Mouse (Mus musculus): ENCODE results near the gene Olfr322.
A peak's percentile ranks its signal among the peaks of the same experiment; 100 is the strongest.
"Not testable (repeated sequence)": the region's sequence is repeated elsewhere in the genome, so short reads cannot be mapped to it uniquely, and the experiment has no call there.

Gene Olfr322

GRCm38 (mm10) chr11:58658596-58658995 is at the start of gene Olfr322:
Olfr322 (plus strand) TSS chr11:58658782.
- no peak for DNase-seq

GRCm38 (mm10) chr11:58613359-58613758 is 45.2 kb upstream of the Olfr322 start:
- DNase-seq: no peak

GRCm38 (mm10) chr11:58614526-58614925 is 44.1 kb upstream of the Olfr322 start:
- DNase-seq: no peak

GRCm38 (mm10) chr11:58615975-58616374 is 42.6 kb upstream of the Olfr322 start, which contains the start of gene 2210407C18Rik:
2210407C18Rik (minus strand) TSS chr11:58616075.
- DNase-seq: no peak

DNA sequence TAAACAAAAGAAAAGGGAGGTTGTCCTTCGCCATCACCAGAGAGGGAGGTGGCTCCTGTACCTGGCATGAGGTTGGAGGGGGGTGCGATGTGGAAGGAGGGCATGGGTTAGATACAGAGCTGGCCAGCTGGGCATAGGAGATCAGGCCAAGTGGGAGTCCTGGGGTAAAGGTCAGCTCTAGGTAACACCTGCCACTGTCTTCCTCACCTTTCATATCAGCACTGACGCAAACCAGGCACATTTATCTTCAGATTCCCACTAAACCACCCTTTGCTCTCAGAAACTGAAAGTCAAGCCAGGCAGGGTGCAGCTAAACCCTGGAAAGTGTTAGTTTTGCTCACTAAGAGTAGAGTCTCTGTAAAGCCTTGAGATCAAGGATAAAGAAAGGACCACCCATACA is 40.2 kb upstream of the Olfr322 start:
- no peak for DNase-seq

GRCm38 (mm10) chr11:58618793-58619192 is 39.8 kb upstream of the Olfr322 start:
- DNase-seq: no peak

GRCm38 (mm10) chr11:58626146-58626545 is 32.4 kb upstream of the Olfr322 start:
- DNase-seq: no peak

GRCm38 (mm10) chr11:58630401-58630800 is 28.2 kb upstream of the Olfr322 start, which contains the start of gene Olfr323:
Olfr323 (minus strand) TSS chr11:58630501.
- DNase-seq: no peak

DNA sequence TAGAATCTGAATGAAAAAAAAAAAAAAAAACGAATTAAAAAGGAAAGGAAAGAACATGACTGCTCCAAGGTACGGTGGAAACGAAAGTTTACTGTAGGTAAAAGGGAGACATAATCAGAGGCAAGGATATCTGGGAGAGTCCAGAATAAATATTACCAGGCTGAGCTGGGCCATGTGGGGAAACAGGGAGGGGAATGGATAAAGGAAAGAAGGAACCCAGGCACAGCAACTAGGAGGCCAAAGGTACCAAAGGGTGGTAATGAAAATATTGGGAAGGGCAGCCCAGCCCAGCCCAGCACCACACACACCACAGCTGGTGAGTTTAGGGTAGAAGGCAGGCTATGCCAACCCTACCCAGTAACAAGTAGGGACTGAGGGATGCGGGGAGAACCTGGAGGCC is 23.7 kb upstream of the Olfr322 start:
- no peak for DNase-seq

DNA sequence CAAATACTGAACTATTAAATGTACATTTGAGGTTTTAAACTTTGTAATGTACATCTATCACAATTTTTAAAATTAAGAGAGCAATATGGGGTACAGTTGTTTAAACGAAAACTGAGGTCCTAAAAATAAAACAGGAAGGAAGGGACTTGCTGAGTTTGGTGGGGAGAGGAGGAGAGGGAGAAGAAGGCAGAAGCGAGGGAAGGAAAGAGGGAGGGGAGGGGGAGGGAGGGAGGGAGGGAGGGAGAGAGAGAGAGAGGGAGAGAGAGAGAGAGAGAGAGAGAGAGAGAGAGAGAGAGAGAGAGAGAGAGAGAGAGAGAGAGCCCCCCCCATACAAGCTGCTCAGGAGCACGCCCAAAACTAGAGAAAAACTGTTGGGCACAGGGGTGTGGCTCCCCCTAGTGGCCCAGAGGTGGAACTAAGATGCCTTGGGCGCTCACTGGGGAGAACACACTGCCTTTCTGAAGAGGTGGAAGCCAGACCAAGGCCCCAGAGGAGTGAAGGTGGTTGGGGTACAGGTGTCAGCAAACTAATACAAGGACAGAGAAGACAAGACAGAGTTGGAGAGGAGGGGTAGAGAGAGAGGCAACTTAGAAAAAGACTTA is 22.1 kb upstream of the Olfr322 start:
- peak; percentile 70 to 73 for DNase-seq

GRCm38 (mm10) chr11:58638176-58638701 is 20.3 kb upstream of the Olfr322 start:
- no peak for DNase-seq

DNA sequence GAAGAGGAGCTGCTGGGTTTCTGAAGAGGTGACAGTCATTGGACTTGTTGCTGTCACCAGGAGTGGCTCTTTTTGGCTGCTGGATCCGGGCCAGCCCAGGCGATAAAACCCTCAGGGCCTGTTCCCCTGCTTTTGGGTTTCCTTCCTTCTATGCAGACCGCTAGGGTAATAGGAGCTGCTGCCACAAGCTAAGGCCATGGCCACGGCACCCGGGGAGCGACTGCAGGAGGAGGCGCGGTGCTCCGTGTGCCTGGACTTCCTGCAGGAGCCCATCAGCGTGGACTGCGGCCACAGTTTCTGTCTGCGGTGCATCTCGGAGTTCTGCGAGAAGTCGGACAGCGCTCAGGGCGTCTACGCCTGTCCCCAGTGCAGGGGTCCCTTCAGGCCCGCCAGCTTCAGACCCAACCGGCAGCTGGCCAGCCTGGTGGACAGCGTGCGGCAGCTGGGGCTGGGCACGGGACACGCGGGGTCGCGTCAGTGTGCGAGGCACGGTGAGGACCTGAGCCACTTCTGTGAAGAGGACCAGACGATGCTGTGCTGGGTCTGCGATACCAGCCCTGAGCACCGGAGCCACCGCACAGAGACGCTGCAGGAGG is 18.2 kb upstream of the Olfr322 start, which contains the start of gene Trim58:
TSS of gene Trim58 (plus strand) at position 194 of the 596 bp plus-strand sequence.
- DNase-seq: no peak

GRCm38 (mm10) chr11:58641057-58641456 is 17.5 kb upstream of the Olfr322 start:
- DNase-seq: no peak

DNA sequence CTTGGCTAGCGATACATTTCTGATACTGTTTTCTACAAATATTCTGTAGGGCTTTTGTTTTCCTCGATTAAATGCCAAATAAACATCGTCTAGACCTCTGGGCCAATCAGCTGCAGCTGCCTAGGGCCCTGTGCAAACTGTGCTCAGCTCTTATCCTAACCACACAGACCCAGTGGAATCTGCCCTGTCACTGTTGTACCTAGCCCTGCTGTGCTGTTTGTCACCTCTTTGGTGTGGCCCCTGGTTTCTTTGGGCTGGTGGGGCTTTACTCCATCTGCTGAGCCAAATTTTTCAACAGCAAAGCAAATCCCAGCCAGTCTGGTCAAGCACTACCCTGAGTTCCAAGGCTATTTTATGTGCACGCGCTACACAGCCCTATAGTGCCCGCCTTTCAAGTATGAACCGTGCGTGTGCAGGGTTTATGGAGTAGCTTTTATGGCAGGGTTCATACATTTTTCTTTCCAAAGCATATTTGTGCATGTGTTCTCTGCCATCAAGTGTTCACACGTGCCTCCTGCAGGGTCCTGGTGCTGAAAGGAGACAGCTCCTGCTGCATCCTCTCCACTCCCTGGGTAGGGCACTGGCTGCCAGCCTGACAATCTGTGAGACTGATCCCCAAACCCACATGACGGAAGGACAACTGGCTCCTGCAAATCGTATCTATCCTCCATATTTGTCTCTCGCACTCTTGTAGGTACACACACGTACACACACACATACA is 16.8 kb upstream of the Olfr322 start:
- no peak for DNase-seq

- peak; percentile 70 to 74 for DNase-seq
Measured at GRCm38 (mm10) chr11:58643350-58643749, 15.2 kb upstream of the Olfr322 start.

DNA sequence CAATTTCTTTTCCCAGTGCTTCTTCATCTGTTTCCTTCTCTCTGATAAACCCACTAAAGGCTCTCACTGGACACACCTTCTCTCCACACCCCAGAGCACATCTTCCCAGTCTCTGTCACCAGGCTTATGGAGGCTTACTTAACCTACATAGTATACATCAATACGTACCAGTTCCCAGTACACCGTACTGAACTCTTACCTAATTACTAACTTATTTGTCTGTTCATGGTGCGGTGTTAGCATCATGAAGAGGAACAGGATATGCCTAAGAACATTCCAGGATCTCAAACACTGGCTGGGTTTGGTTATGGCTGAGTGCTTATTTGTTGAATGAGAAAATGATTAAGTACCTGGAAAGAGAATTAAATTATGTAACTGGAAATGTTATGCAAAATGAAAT is 3.4 kb upstream of the Olfr322 start:
- no peak for DNase-seq

DNA sequence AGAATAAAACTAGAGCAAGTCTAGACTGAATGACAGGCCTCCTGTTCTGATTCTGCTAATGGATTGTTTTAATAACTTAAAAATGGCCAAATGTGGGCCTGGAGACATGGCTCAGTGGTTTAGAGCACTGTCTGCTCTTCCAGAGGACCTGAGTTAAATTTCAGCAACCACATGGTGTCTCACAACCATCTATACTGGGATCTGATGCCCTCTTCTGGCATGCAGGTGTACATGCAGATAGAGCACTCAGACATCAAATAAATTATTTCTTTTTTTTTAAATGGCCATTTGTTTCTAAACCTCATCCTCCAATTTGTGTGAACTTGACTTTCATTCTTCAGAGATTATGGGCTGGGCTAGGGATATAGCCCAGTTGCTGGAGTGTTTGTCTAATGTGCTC is 10.7 kb downstream of the Olfr322 start:
- DNase-seq: no peak

DNA sequence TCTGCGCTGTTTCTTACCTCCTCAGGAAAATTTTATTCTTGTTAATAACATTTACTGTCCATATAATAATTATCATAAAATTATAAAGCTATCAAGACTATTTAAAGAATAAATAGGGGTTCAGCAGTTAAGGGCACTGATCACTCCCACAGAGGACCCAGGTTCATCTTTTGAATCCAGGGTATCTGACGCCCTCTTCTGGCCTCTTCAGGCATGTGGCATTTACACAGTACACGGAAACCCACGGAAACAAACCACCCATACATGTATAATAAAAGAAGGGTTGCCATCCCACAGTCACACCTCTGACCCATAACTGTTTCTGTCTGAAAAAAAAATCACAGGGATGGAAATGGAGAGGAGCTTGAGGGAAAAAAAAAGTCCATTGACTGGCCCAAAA is 13.2 kb downstream of the Olfr322 start:
- DNase-seq: no peak

DNA sequence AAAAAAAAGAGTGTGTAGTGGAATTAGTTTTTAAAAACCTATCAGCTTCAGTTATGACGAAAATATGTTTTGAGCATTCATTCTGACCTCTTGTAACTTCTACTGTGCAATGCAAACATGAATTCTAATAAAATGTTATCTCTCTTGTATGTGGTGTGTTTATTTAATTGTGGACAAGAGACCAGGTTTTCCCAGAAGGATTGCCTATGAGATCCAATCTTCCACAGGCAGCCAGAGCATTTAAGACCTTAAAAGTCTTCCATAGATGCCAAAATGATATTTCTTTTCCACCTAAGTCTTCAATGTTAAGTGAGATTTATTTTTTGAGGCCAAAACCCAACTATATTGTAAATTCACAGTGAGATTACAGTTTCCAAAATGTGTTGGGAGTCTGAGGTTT is 22.2 kb downstream of the Olfr322 start, which contains the start of gene Olfr320:
TSS of gene Olfr320 (plus strand) at position 301 of the 400 bp plus-strand sequence.
- no peak for DNase-seq

DNA sequence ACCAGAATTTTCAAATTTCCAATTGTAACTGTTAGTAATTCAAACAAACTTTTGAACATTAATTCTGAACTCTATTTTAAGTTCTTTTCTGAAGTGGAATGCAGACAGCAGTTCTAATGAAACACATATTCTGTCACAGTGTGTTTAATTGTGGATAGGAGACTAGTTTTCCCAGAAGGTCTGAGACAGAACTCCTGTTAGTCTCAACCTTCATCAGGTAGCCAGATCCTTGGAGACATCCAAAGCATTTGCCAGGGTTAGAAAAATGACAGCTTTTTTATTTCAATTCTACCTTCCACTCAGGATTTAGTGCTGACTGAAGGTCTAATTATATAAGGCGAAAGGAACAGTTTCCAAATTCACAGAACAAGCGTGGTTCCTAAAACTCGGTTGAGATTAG is 40.3 kb downstream of the Olfr322 start, which contains the start of gene Olfr319:
TSS of gene Olfr319 (plus strand) at position 301 of the 400 bp plus-strand sequence.
- DNase-seq: no peak

DNA sequence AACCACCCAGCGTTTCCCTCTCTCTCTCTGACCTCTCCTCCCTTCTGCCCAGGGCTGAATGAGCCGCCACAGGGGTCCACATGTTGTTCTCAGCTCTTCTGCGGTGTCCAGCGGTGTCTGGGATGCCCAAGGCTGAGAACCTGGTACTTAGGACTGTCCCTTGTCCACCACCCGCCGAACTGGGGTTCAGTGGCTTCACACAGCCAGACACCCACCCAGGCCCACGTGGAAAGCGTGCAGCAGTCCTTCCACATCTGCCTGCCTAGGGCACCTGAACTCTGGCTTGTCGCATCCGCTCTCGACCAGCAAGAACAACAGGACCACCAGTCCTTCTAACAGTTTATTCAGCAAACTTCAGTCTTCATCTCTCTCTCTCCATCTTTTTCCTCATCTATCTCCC is 50.5 kb downstream of the Olfr322 start:
- DNase-seq: no peak

- not testable (repeated sequence) for DNase-seq
Measured at GRCm38 (mm10) chr11:58717723-58718122, 59.1 kb downstream of the Olfr322 start.

Measured in B cell, adult 2 months (primary cell).